Mouse (Mus musculus) c-Kit-positive CD71-negative TER-119-negative erythroid progenitor cells, embryonic 14.5 days (primary cell): ENCODE measurements around the gene Usp50.
A peak's percentile ranks its signal among the peaks of the same experiment; 100 is the strongest.

Experiments used
- DNase-seq: peaks from one replicate; pipeline ENCODE4 v3.0.0-alpha.2; 2013; ENCODE audit warnings: low read depth

Gene Usp50

DNA sequence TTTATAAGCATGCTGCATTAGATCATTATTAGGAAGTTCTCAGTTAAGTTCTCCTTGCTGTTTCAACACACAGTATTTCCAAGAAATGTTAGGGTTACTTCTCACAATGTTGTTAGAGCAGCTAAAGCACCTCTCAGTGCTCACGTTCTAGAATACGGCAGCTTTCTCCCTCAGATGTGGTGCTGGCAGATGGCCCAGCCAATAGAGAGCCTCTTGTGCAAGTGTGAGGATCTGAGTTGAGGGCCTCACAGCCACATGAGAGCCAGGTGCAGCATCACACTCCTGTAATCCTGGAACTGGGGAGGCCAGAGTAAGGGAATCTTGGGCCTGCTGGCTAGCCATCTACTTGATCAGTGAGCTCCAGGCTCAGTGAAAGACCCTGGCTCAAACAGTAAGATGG, 43.0 kb downstream of the Usp50 start:
- no peak for DNase-seq

DNA sequence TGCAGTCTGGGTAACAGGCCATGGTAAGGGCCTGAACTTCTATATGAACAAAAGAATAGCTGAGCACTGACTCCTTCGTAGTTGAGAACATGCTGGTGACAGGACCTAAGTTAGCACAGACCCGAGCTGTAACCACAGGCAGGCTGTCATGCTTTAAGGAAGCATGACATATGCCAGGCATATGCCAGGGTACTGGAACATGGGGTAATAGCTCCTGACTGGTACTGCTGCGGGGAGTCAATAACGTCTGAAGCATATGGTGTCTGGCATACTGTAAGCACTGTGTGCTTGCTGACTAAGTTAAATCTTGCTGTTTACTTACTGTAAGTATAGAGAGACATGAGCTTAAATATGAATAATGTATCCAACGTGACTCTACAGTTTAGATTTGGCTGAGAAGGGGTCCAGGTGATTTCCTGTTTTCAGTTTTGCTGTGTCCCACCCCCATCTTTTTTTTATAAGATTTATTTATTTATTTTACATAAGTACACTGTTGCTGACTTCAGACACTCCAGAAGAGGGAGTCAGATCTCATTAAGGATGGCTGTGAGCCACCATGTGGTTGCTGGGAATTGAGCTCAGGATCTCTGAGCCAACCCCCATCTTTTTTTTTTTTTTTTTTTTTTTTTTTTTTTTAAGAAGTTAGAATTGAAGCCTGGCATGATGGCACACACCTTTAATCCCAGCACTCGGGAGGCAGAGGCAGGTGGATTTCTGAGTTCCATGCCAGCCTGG, 47.8 kb downstream of the Usp50 start:
- no peak for DNase-seq

DNA sequence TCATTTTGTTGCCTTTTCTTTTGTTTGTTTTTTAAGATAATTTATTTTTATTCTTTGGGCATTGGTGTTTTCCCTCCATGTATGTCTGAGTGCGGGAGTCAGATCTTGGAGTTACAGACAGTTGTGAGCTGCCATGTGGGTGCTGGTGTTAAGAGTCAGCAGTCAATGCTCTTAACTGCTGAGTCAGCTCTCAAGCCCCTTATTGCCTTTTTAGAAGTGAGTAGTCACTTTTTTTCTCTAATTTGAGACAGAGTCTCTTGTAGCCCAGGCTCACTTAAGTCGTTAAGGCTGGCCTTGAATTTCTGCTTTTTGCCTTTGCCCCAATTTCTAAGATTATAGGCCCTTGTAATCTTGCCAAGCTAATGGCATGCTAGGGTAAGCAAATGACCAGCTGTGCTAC, 52.8 kb downstream of the Usp50 start:
- DNase-seq = no peak

DNA sequence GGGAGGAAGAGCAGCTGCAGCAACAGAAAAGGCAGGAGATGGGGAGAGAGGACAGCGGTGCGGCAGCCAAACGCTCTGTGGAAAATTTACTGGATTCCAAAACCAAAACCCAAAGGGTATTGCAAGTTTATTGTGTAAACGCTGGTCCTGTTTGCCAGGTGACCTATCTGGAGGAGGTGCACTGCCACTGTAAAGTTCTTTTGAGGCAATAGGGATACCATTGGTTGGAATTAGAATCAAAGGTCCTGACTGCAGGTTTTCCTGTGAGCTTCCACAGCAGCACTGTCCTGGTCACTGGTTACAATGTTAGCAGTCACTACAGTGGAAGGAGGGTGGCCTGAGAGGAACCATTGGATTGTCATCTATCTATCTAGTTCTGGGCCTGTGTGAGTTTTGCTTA, 54.1 kb downstream of the Usp50 start:
- DNase-seq = no peak

DNA sequence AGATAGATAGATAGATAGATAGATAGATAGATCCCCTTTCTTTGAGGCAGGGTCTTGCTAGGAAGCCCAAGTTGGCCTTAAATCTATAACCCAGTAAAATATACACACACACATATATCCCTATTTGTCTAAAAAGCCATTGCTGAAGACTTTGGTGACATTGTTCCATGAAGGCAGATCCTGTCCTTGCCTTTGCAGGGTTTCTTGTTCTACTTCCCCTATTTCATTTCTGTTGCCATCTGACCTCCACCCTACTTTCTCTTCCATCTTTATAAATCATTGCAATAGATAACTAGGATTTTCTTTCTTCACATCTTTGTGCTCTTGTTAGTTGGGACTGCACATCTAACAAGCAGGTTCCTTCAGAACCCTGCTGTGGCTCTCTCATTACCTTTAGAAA, 70.3 kb downstream of the Usp50 start:
- DNase-seq = no peak

DNA sequence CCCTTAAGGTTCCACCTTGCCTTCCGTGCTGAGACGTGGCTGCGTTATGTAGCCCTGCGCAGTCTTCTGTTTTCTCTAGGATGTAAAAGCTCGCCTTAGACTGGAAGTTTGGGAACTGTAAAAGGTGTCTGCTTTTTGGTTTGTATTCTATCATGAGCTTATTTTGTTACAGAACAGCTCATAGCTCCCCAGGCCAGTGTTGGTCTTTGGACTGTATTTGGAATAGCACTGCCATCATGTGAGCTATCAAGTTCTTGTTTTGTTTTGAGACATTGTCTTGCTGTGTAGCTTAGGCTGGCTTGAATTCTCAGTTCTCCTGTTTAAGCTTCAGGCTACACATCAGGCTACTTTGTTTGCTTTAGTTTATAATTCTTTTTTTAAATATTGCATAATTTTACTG, 70.7 kb downstream of the Usp50 start:
- no peak for DNase-seq

DNA sequence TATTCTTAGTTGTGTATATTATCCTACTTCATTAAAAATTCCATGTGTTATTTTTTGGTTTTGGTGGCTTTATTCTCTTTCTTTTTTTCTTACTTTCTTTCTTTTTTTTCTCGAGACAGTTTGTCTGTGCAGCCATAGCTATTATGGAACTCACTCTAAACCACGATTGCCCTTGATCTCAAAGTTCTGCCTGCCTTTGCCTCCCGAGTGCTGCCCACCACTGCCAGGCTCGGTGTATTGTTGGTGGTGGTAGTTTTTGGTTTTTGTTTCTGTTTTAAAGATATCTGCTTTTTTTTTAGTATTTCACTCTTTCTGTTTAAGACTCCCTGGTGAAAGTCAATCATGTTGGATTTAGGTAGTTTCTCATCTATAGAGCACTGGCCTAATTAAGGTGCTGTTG, 74.9 kb downstream of the Usp50 start:
- DNase-seq = no peak

DNA sequence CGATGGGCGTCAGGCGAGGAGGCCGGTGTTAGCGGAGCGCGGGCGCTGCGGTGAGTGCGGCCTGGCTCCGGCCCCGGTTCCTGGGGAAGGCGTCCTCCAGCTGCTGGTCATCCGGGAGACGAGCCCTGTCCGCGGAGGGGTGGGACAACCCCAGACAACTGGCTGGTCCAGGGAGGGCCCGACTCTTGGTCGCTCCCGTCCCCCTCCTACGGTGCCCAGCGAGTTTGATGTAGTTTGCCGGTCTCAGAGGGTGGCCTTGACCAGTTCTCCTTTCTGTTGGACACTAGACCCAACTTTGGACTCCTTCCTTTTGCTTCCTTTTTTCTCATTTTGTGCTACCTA, 75.9 kb downstream of the Usp50 start:
- DNase-seq = no peak

DNA sequence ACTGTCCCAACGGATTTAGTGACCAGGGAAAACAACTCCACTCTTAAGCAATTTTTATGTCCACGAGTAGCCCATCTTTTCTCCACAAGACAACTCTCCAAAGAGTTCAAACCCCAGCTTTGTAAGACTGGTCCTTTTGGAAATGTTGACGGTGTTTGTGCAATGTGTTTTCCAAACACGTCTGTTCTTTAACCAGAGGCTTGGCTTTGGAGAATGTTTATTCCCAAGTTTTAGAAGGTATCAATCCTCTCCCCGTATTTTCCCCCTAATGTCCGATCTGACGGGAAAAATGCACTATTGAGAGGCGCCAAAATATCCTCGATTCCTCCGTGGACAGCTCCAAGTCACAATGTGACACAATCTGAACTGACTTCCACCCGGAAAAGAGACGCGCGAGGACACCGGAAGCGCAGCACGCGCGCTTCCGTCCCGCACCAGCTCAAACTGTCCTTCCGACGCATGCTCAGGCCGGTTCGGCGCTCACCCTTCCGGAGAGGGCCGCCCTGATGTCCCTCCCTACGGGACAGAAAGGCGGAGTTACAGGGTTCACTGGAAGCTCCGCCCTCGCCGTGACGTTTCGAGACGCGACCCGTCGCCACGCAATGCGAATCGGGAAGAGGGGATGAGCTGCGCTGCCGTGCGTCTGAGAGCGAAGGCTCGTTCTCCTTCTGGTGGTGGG, 76.4 kb downstream of the Usp50 start, which contains the start of gene Usp8:
Gene Usp8 (plus strand): TSS at position 570 of the 679 bp plus-strand sequence.
- DNase-seq = peak; percentile 98

DNA sequence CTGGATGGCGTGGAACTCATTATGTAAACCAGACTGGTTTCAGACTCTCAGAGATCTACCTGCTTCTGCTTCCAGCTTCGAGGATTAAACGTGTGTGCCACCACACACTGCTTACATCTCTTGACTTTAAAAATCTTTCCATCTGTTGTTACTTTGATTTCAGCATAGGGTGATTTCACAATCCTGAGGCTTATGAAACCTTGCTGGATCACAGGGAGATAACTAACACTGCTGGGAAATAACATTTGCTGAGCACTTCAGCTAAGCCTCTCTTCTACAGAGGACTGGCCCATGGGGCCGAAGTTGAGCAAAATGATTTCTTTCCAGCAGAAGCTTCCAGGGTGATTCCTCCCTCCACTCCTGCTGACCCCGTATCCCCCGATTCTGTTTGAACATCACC, 88.0 kb downstream of the Usp50 start:
- DNase-seq = no peak

DNA sequence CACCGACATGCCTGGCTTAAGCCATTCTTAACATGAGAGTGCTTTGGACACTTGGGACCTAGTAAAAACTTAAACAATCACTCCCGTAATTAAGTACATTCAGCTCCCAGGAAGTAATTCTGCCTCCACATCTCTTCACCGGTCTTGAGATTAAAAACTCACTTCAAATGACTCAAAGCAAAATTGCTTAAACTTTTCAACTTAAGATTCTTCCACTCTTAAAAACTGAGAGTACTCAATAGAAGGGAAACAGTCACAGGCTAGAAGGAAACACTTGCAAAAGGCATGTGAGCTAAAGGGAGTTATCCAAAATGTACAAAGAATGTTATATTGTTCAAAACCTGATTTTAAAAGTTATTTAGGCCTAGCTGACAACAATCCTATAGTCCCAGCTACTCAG, 92.0 kb downstream of the Usp50 start:
- DNase-seq = no peak

DNA sequence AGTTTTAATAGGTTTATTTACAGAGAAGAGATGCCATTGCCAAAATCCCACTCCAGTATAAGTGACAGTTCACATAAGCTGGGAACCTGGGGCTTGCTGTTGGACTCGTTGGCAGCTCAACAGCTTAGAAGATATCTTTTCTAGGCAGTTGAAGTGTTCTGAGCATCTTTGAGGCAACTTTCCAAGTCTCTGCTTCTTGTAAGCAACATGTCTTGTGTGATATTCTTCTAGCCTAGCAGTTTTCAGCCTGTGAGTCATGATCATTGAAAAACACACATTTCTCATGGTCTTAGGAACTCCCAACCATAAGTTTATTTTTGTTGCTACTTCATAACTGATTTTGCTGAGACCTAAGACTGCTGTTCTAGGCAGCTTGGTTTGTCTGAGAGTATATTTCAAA, 100.3 kb downstream of the Usp50 start:
- no peak for DNase-seq

DNA sequence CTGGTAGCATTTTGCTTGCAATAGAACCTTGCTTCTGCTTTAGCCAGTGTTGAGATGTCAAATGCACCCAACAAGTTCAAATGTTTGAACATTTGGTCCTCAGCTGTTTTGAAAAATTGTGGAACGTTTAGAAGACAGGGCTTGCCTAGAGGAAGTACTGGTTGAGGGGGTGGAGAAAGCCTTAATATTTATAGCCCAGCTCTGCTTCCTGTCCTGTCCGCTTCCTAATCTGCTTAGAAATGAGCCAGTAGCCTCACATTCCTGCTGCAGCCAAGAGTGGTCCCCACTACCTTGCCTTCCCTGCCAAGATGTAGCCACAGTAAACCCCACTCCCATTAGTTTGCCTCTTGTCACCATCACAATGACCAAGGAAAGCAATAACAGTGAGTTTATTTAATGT, 100.9 kb downstream of the Usp50 start:
- DNase-seq = no peak

DNA sequence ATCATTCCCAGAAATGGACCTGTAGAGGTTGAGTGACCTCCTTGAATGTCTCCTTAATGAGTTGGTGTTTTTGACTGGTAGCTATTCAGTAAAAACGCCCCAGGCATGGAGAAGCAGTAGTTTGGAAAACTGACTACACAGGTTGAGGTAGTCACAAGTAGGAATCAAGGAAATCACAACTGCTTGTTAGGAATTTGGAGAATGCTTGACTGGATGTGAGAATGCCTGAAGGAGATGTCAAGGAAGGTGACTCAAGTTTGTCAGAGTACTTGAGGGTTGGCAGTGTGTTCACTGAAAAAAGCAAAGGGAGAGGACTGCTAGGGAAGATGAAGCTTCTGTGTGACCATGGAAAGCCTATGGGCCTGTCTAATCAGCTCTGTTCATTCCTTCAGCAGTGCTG, 105.9 kb downstream of the Usp50 start:
- DNase-seq = no peak

DNA sequence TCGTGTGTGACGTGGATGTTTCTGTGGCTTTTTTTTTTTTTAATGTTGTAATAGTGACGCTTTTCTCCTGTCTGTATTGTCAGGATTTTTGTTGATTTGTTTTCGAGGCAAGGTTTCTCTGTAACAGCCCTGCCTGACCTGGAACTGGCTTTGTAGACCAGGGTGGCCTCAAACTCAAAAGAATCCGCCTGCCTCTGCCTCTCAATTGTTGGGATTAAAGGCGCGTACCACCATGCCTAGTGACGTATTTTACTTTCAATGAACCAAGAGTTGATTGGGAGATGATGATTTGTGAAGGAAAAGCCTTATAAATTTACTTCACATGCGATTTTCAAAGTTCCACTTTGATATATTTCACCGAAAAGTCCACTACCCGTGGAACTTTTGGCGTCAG, 107.2 kb downstream of the Usp50 start, which contains the start of gene Gabpb1:
Gene Gabpb1 (minus strand): TSS at position 216 of the 394 bp plus-strand sequence.
- no peak for DNase-seq

DNA sequence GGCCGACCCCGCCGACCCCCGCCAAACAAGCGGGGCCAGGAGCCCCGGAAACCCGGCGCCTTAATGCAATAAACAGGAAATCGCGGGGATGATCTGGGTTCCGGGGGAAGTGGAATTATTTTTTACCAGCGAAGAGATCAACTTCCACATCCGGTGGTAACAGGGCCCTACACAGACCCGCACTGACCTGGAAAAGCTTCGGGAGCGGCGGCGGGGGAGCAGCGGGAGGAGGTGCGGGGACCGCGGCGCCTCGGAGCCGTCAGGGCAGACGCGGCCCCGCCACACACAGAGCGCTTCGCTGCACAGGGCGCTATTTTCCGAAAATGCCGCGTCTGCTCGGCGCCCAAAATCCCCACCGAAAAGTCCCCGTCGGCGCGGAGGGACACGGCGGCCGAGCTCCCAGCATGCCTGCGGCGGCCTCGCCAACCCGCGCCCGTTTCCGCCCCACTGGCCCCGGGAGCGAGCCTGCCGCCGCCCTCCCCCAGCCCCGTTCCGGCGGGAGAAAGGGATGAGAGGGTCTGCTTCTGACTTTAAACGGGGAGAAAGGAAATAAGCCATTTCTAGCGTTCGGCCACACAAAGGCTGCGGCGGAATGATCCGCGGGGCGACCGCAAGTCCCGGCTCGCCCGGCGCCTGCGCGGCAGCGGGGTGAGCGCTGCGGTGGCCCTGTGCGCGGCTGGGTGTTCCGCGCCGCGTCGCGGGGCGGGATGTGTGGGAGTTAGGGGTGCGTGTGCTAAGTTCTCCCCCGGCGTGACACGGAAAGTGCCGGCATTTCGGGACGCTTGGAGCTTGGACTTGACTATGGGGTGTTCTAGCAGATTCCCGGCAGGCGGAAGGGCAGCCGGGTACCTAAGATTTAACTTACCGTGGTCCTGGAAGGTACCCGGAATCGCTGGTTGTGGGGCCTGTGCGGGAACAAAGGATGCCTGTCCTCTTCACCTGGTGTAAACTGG, 107.8 kb downstream of the Usp50 start:
- DNase-seq = peak; percentile 67

DNA sequence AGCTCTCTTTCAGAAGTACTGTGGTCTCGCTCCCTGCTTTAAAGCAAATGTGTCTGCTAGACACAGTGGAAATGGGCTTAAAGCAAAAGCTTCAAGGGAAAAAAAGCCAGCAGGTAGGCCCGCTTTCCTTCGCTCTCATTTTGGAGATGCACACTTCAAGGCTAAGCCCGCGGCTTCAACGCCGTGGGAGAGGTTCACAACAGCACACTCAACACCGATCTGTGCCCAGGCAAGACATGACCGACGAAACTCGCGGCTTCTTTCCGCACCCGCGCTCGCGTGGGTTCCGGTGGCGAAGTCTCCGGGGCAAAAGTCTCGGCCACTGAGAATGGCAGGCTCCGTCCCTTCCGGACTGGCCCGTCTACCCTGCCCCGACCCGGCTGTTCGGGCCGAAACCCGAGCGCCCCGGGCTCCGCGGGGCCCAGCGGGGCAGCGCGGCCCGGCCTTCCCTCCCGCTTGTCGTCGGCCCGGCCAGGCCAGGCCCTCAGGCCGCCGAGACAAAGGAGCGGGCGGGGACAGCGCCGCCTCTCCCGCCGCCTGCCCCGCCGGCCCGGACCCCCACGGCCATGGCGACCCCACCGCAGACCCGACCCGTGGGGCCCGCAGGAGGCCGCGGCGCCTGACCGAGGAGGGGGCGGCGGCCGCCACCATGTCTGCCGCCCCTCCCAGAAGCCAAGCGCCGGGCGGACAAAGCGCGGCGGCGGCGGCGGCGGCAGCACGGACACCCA, 108.7 kb downstream of the Usp50 start:
- no peak for DNase-seq

DNA sequence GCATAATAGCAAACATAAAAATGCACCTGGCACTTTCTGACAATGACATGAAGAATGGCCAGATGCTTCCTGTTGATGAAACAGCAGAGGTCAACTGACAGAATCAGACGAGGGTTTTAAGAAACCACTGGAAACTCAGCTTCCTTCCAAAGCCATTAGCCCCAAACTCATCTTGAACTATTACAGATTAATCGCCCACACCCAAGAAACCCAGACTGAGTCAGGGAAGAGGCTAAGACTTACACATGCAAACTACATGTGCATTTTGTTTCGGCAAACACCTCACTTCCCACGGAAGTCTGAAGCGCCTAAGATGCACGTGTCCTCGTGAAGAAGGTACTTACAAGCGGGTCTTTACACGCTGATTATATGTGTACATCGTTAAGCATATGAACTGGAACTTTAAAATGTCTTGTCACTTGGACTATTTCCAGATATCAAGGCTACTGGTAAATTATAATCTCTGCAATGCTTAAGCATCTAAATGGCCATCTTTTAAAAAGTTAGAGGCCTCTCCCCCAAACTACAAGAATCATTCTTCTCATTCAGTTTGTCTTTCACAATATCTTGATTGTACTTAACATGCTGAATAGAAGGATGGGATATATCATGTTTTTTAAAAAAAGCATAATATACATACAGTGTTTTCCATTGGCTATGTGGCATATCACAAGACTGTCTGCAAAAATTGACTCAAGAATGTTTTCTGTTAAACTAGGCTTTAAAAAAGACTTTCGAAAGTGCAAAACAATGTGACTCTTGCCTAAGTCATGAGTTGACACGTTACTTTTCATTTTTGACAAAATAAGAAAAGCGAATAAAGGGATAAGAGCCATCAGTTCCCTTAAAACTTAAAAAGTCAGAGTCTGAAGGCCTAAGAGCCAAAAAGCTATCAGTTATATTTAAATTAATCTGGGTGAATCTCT, 109.7 kb downstream of the Usp50 start:
- DNase-seq = no peak

DNA sequence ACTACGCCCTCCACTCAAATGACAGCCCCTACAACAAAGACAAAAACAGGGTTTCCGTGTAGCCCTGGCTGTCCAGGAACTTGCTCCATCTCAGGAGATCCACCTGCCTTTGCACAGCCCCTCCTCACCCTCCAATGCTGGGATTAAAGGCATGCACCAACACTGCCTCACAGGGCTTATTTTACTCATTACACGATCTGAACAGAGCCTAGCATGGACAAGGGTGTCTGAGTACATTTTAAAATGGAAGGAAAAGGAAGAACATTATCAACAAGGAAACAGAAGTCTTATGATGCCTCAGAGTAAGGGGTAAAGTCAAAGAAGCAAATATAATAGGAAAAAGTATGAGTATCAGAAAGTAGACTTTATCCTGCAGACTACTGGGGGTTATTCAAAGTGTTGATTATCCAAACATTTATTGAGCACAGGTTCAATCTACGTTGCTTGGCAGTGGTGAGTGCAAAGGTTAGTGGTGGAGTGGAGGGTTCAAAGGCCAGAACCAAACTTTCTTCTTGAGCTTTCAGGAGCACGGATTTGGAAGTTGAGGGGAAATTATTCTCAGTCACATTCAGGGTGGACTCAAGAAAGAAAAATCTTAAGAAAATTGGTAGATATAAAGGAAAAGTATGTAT, 114.5 kb downstream of the Usp50 start:
- DNase-seq = no peak

DNA sequence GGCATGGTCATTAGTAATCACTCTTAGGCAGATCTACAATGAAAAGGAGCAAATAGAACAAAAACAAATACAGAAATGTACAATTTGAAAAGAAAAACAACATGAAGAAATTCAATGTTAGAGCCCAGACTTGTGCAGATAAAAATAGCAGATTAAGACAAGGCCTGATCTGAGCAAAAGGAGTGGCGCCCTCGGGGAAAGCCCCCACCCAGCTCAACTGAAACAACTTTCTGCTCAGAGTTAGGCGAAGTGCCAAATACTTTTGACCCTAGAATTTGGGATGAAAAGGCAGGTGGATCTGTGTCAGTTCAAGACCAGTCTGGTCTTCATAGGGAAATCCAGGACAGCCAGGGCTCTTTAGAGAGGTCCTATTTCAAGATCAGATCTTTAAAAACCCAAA, 117.3 kb downstream of the Usp50 start:
- no peak for DNase-seq
